Mouse (Mus musculus): Measurements from ENCODE around the gene Hhat. TPM values are rescaled to one million over a fixed set of nuclear protein-coding genes. Genes with fewer than 3 reads are reported as not detected.

The Hhat gene
- polyA plus RNA-seq, 1 experiment from 2014 or later: 10.7 TPM

GRCm38 (mm10) chr1:192457526-192458206, 313.4 kb downstream of the Hhat start:
- Histone ChIP-seq H3K27me3 (no peaks in the 10 kb centered on the region), H3K9me3 (no peaks in the 10 kb centered on the region), H3K4me3 (no peak overlapping the region), H3K4me1 (no peaks in the 10 kb centered on the region), H3K9ac (no peak overlapping the region), H3K4me2 (no peak overlapping the region), H3K27ac (no peak overlapping the region), H3K36me3 (no peaks in the 10 kb centered on the region)
- 81% methylated on average over 6 of the region's 6 CpGs for WGBS
- no peak for ATAC-seq (ENCODE audit: borderline replicate concordance, extremely low read depth, low FRiP score, low TSS enrichment)

GRCm38 (mm10) chr1:192457037-192457436, 314.0 kb downstream of the Hhat start:
- H3K36me3 ChIP-seq: no peaks in the 10 kb centered on the region
- H3K9ac ChIP-seq: no peak overlapping the region
- WGBS: 40% methylated on average over 3 of the region's 3 CpGs
- no peaks in the 10 kb centered on the region for H3K4me1 ChIP-seq
- no peak for ATAC-seq (ENCODE audit: borderline replicate concordance, extremely low read depth, low FRiP score, low TSS enrichment)
- no peak overlapping the region for H3K4me2 ChIP-seq
- H3K27ac ChIP-seq: no peak overlapping the region
- no peaks in the 10 kb centered on the region for H3K27me3 ChIP-seq
- no peaks in the 10 kb centered on the region for H3K9me3 ChIP-seq
- no peak overlapping the region for H3K4me3 ChIP-seq

- Histone ChIP-seq H3K4me1 (peaks cover 2% of the 10 kb centered on the region; the same call in 1 of the 2 replicates), H3K36me3 (no peaks in the 10 kb centered on the region), H3K9ac (no peak overlapping the region), H3K4me2 (no peak overlapping the region), H3K9me3 (no peaks in the 10 kb centered on the region), H3K27ac (no peak overlapping the region), H3K27me3 (no peaks in the 10 kb centered on the region), H3K4me3 (no peak overlapping the region)
- no peak for ATAC-seq (ENCODE audit: borderline replicate concordance, extremely low read depth, low FRiP score, low TSS enrichment)
- WGBS: 41% methylated on average over 4 of the region's 4 CpGs
Measured at GRCm38 (mm10) chr1:192454981-192455380, 316.0 kb downstream of the Hhat start.

- Histone ChIP-seq H3K4me2 (no peak overlapping the region), H3K4me1 (peaks cover 3% of the 10 kb centered on the region; the same call in 1 of the 2 replicates), H3K9me3 (no peaks in the 10 kb centered on the region), H3K4me3 (no peak overlapping the region), H3K9ac (no peak overlapping the region), H3K27me3 (no peaks in the 10 kb centered on the region), H3K27ac (no peak overlapping the region), H3K36me3 (no peaks in the 10 kb centered on the region)
- WGBS: 9% methylated on average over 1 of the region's 1 CpGs
- no peak for ATAC-seq (ENCODE audit: borderline replicate concordance, extremely low read depth, low FRiP score, low TSS enrichment)
Measured at GRCm38 (mm10) chr1:192454501-192454900, 316.5 kb downstream of the Hhat start.

- 72% methylated on average over 4 of the region's 4 CpGs for WGBS
- peaks cover 3% of the 10 kb centered on the region; the same call in 1 of the 2 replicates for H3K4me1 ChIP-seq
- no peaks in the 10 kb centered on the region for H3K9me3 ChIP-seq
- H3K36me3 ChIP-seq: no peaks in the 10 kb centered on the region
- no peak overlapping the region for H3K4me2 ChIP-seq
- no peak overlapping the region for H3K9ac ChIP-seq
- no peak for ATAC-seq (ENCODE audit: borderline replicate concordance, extremely low read depth, low FRiP score, low TSS enrichment)
- H3K4me3 ChIP-seq: no peak overlapping the region
- H3K27ac ChIP-seq: no peak overlapping the region
- H3K27me3 ChIP-seq: no peaks in the 10 kb centered on the region
Measured at GRCm38 (mm10) chr1:192451722-192452121, 319.3 kb downstream of the Hhat start.

GRCm38 (mm10) chr1:192450425-192450824, 320.6 kb downstream of the Hhat start:
- no peak overlapping the region for H3K27ac ChIP-seq
- no peak overlapping the region for H3K4me3 ChIP-seq
- H3K36me3 ChIP-seq: no peaks in the 10 kb centered on the region
- no peak for ATAC-seq (ENCODE audit: borderline replicate concordance, extremely low read depth, low FRiP score, low TSS enrichment)
- H3K9me3 ChIP-seq: no peaks in the 10 kb centered on the region
- H3K9ac ChIP-seq: no peak overlapping the region
- peaks cover 3% of the 10 kb centered on the region; the same call in 1 of the 2 replicates for H3K4me1 ChIP-seq
- H3K4me2 ChIP-seq: no peak overlapping the region
- no peaks in the 10 kb centered on the region for H3K27me3 ChIP-seq

- ATAC-seq (ENCODE audit: borderline replicate concordance, extremely low read depth, low FRiP score, low TSS enrichment): peak; percentile 31; the same call in 1 of the 2 replicates
- no peaks in the 10 kb centered on the region for H3K36me3 ChIP-seq
- H3K4me2 ChIP-seq: no peak overlapping the region
- H3K27ac ChIP-seq: no peak overlapping the region
- H3K27me3 ChIP-seq: no peaks in the 10 kb centered on the region
- H3K9me3 ChIP-seq: no peaks in the 10 kb centered on the region
- H3K9ac ChIP-seq: no peak overlapping the region
- H3K4me3 ChIP-seq: no peak overlapping the region
- WGBS: 52% methylated on average over 4 of the region's 4 CpGs
- peaks cover 3% of the 10 kb centered on the region; the same call in 1 of the 2 replicates for H3K4me1 ChIP-seq
Measured at GRCm38 (mm10) chr1:192449572-192450351, 321.3 kb downstream of the Hhat start.

- no peaks in the 10 kb centered on the region for H3K36me3 ChIP-seq
- no peak overlapping the region for H3K9ac ChIP-seq
- no peak overlapping the region for H3K4me3 ChIP-seq
- no peak for ATAC-seq (ENCODE audit: borderline replicate concordance, extremely low read depth, low FRiP score, low TSS enrichment)
- WGBS: 70% methylated on average over 1 of the region's 1 CpGs
- peaks cover 11% of the 10 kb centered on the region for H3K4me1 ChIP-seq
- H3K27ac ChIP-seq: no peak overlapping the region
- H3K27me3 ChIP-seq: no peaks in the 10 kb centered on the region
- H3K9me3 ChIP-seq: no peaks in the 10 kb centered on the region
- no peak overlapping the region for H3K4me2 ChIP-seq
Measured at GRCm38 (mm10) chr1:192448512-192448911, 322.5 kb downstream of the Hhat start.

GRCm38 (mm10) chr1:192447666-192448065, 323.4 kb downstream of the Hhat start:
- Histone ChIP-seq H3K4me1 (peaks cover 11% of the 10 kb centered on the region), H3K4me2 (no peak overlapping the region), H3K4me3 (no peak overlapping the region), H3K27ac (no peak overlapping the region), H3K9ac (no peak overlapping the region), H3K27me3 (no peaks in the 10 kb centered on the region), H3K36me3 (no peaks in the 10 kb centered on the region), H3K9me3 (no peaks in the 10 kb centered on the region)
- no peak for ATAC-seq (ENCODE audit: borderline replicate concordance, extremely low read depth, low FRiP score, low TSS enrichment)
- WGBS: 62% methylated on average over 2 of the region's 2 CpGs

Other genes with a start within 250 kb of the Hhat start
- 18.9 and 20.9 TPM in 2 replicates for gene Sertad4, start 84.5 kb upstream of the Hhat start, polyA plus RNA-seq (2015; fragmentation: Nextera tagmentation; extraction: Ambion mirVana)